14 mouse cellular contexts compared by ENCODE assay signal in the genomic region with DNA sequence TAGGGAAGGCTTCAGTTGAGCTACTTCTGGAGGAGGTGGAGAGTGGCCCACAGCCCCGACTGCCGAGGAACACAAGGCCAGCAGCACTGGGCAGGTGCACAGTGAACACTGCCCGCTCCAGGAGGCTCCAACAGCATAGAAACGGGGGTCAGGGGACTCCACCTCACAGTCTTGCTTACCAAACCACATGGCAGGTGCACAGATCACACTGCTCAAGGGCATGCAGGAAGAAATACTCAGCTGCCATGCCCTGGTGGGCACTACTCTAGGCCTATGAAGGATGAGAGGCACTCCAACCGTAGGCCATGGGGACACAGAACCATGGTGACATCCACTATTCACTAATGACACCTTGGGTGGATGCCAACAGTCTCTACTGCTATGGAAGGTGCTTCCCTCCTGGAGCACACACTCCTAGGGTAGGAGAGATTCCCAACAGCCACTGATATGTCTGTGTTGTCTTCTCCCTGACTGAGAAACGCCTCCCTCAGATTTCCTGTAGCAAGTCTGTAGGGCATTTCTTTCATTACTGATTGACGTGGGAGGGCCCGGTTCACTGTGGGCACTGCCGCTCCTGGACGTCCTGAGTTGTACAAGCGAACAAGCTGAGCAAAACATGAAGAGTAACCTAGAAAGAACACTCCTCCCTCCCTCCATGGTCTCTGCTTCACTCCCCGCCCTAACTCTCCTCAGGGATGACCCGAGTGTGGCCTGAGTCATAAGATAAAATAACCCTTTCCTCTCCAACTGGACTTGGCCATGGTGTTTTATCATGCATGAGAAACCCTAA. TPM values are rescaled to one million over a fixed set of nuclear protein-coding genes. Genes with fewer than 3 reads are reported as not detected.
A peak's percentile ranks its signal among the peaks of the same experiment; 100 is the strongest.
DNase-seq lines count a peak whose midpoint lies in the region; ATAC-seq and TF ChIP-seq lines count a peak whose summit lies in the region.
"Had no signal": no experiment of that assay in that cellular context is flagged by ENCODE, and none has a peak within 500 bp of the region (broad histone marks: within the 10 kb centered on the region; RNA-seq: fewer than 3 reads in every experiment).

No protein-coding gene starts in this region.

- 0 out of 2 replicates have a peak overlapping the region, but pooled peaks have one; percentile 36 for H3K27ac ChIP-seq in intestine, embryonic 15.5 days
- no peak overlapping the region for H3K27ac ChIP-seq in intestine, postnatal 0 days (ENCODE audit: low read depth, low read length)
- peak overlapping the region; percentile 95 for H3K27ac ChIP-seq in bone marrow macrophage, adult 2 months (ENCODE audit: insufficient read depth, low read depth, low read length)
- peak overlapping the region; percentile 68 for H3K27ac ChIP-seq in liver, embryonic 12.5 days
- H3K27ac ChIP-seq: forebrain, embryonic 15.5 days; hindbrain, embryonic 13.5 days; midbrain, embryonic 12.5 days; neural tube, embryonic 15.5 days had no signal

- 0 out of 2 replicates have a peak, but pooled peaks cover 5% of the 10 kb centered on the region for H3K36me3 ChIP-seq in intestine, embryonic 15.5 days
- peaks cover 42% of the 10 kb centered on the region for H3K36me3 ChIP-seq in intestine, postnatal 0 days (ENCODE audit: control insufficient read depth, insufficient read depth)
- H3K36me3 ChIP-seq in liver, embryonic 12.5 days: peaks cover 85% of the 10 kb centered on the region
- H3K36me3 ChIP-seq: forebrain, embryonic 15.5 days had no signal

- no peak overlapping the region for H3K4me2 ChIP-seq in intestine, embryonic 15.5 days (replicated peaks)
- no peak overlapping the region for H3K4me2 ChIP-seq in intestine, postnatal 0 days (replicated peaks; ENCODE audit: low read depth)
- H3K4me2 ChIP-seq in liver, embryonic 12.5 days: no peak overlapping the region
- H3K4me2 ChIP-seq: forebrain, embryonic 15.5 days; hindbrain, embryonic 13.5 days; midbrain, embryonic 12.5 days; neural tube, embryonic 15.5 days had no signal

- H3K9me3 ChIP-seq in intestine, embryonic 15.5 days: no peaks in the 10 kb centered on the region
- no peaks in the 10 kb centered on the region for H3K9me3 ChIP-seq in intestine, postnatal 0 days (ENCODE audit: control insufficient read depth)
- no peaks in the 10 kb centered on the region for H3K9me3 ChIP-seq in liver, embryonic 12.5 days (replicated peaks)
- H3K9me3 ChIP-seq: forebrain, embryonic 15.5 days; G1E; hindbrain, embryonic 13.5 days; midbrain, embryonic 12.5 days; neural tube, embryonic 15.5 days had no signal

- no peak overlapping the region for H3K4me3 ChIP-seq in intestine, embryonic 15.5 days (replicated peaks)
- H3K4me3 ChIP-seq in intestine, postnatal 0 days (ENCODE audit: low read depth, low read length): no peak overlapping the region
- H3K4me3 ChIP-seq in bone marrow macrophage, adult 2 months (ENCODE audit: insufficient read depth, low read length): no peak overlapping the region
- no peak overlapping the region for H3K4me3 ChIP-seq in liver, embryonic 12.5 days
- H3K4me3 ChIP-seq: forebrain, embryonic 15.5 days; hindbrain, embryonic 13.5 days; midbrain, embryonic 12.5 days; neural tube, embryonic 15.5 days had no signal

- 62% methylated on average over 13 of the region's 13 CpGs for WGBS in intestine, embryonic 15.5 days
- 61% methylated on average over 13 of the region's 13 CpGs for WGBS in intestine, postnatal 0 days
- 62% methylated on average over 13 of the region's 13 CpGs for WGBS in liver, embryonic 12.5 days (ENCODE audit: insufficient replicate concordance)

- no peak overlapping the region for H3K9ac ChIP-seq in intestine, embryonic 15.5 days
- H3K9ac ChIP-seq in intestine, postnatal 0 days (ENCODE audit: low read depth, low read length): no peak overlapping the region
- no peak overlapping the region for H3K9ac ChIP-seq in liver, embryonic 12.5 days
- H3K9ac ChIP-seq: forebrain, embryonic 15.5 days; hindbrain, embryonic 13.5 days; midbrain, embryonic 12.5 days; neural tube, embryonic 15.5 days had no signal

- peak; percentile 89 for DNase-seq in kidney, adult 11 months
- no peak for DNase-seq in gastrocnemius, adult 18-20 months (ENCODE audit: low spot score)
- no peak for DNase-seq in urinary bladder, adult 2 months (ENCODE audit: low spot score)
- DNase-seq: cerebellum, adult 18-20 months; thymus, postnatal 25 days had no signal

- no peaks in the 10 kb centered on the region for H3K27me3 ChIP-seq in intestine, embryonic 15.5 days (replicated peaks)
- H3K27me3 ChIP-seq in intestine, postnatal 0 days (replicated peaks; ENCODE audit: control insufficient read depth, insufficient read depth, low read length): no peaks in the 10 kb centered on the region
- no peaks in the 10 kb centered on the region for H3K27me3 ChIP-seq in liver, embryonic 12.5 days (replicated peaks)
- H3K27me3 ChIP-seq: forebrain, embryonic 15.5 days; hindbrain, embryonic 13.5 days; midbrain, embryonic 12.5 days; neural tube, embryonic 15.5 days had no signal

- no peak for TF ChIP-seq CTCF in intestine, postnatal 0 days (IDR thresholded peaks at IDR 0.05; ENCODE audit: low read depth)
- TF ChIP-seq CTCF in bone marrow macrophage, adult 2 months (IDR thresholded peaks at IDR 0.05; ENCODE audit: low read depth, low read length): no peak

- no peak for TF ChIP-seq POLR2A in bone marrow macrophage, adult 2 months (IDR thresholded peaks at IDR 0.05; ENCODE audit: borderline replicate concordance, low read depth, low read length)

- H3K4me1 ChIP-seq in intestine, embryonic 15.5 days (replicated peaks): peaks cover 11% of the 10 kb centered on the region; the same call in 1 of the 2 replicates
- H3K4me1 ChIP-seq in intestine, postnatal 0 days (replicated peaks; ENCODE audit: control insufficient read depth, insufficient read depth, low read length): 0 out of 2 replicates have a peak, but pooled peaks cover 5% of the 10 kb centered on the region
- peaks cover 72% of the 10 kb centered on the region for H3K4me1 ChIP-seq in bone marrow macrophage, adult 2 months (ENCODE audit: control insufficient read depth, insufficient read depth, low read length)
- H3K4me1 ChIP-seq in liver, embryonic 12.5 days: peaks cover 83% of the 10 kb centered on the region

- no peak for ATAC-seq in intestine, embryonic 15.5 days
- no peak for ATAC-seq in intestine, postnatal 0 days
- no peak for ATAC-seq in liver, embryonic 12.5 days
- ATAC-seq: forebrain, embryonic 15.5 days had no signal

RNA-seq across cellular contexts. Expression of a gene that starts 7.2 kb away (rescaled TPM):
- polyA plus RNA-seq in intestine, embryonic 15.5 days (2015; fragmentation: Nextera tagmentation; extraction: Ambion mirVana): 81.8 and 88.2 TPM in 2 replicates
- polyA plus RNA-seq in intestine, postnatal 0 days (2015; fragmentation: Nextera tagmentation; extraction: Ambion mirVana): 56.4 and 57.3 TPM in 2 replicates
- 50.1 and 60.0 TPM in 2 replicates for polyA plus RNA-seq in bone marrow macrophage, adult 2 months (2012; ENCODE audit: insufficient read depth, insufficient read length, missing spikeins)
- 54.9 and 55.2 TPM in 2 replicates for polyA plus RNA-seq in liver, embryonic 12.5 days (2016; fragmentation: Nextera tagmentation; extraction: Ambion mirVana)
- 10 to 100 TPM; 39.0 to 48.2 TPM for total RNA-seq in gastrocnemius, adult 18-20 months (2021)
- polyA plus RNA-seq in urinary bladder, adult 2 months (2012; rRNA removed): 60.0 and 72.0 TPM in 2 replicates

RNA-seq across cellular contexts. Expression of a gene that starts 45.2 kb away (rescaled TPM):
- polyA plus RNA-seq in intestine, embryonic 15.5 days (2015; fragmentation: Nextera tagmentation; extraction: Ambion mirVana): 90.8 and 109 TPM in 2 replicates
- polyA plus RNA-seq in intestine, postnatal 0 days (2015; fragmentation: Nextera tagmentation; extraction: Ambion mirVana): 153 TPM in 2 replicates
- polyA plus RNA-seq in bone marrow macrophage, adult 2 months (2012; ENCODE audit: insufficient read depth, insufficient read length, missing spikeins): 21.1 and 37.7 TPM in 2 replicates
- 64.4 and 68.1 TPM in 2 replicates for polyA plus RNA-seq in liver, embryonic 12.5 days (2016; fragmentation: Nextera tagmentation; extraction: Ambion mirVana)
- total RNA-seq in gastrocnemius, adult 18-20 months (2021): 10 to 100 TPM; 45.7 to 48.1 TPM
- polyA plus RNA-seq in urinary bladder, adult 2 months (2012; rRNA removed): 47.2 and 49.0 TPM in 2 replicates

RNA-seq across cellular contexts. Expression of a gene that starts 45.4 kb away (rescaled TPM):
- 15.4 and 17.7 TPM in 2 replicates for polyA plus RNA-seq in intestine, embryonic 15.5 days (2015; fragmentation: Nextera tagmentation; extraction: Ambion mirVana)
- 13.5 and 15.1 TPM in 2 replicates for polyA plus RNA-seq in intestine, postnatal 0 days (2015; fragmentation: Nextera tagmentation; extraction: Ambion mirVana)
- polyA plus RNA-seq in bone marrow macrophage, adult 2 months (2012; ENCODE audit: insufficient read depth, insufficient read length, missing spikeins): 20.2 and 21.8 TPM in 2 replicates
- 9.3 and 11.3 TPM in 2 replicates for polyA plus RNA-seq in liver, embryonic 12.5 days (2016; fragmentation: Nextera tagmentation; extraction: Ambion mirVana)
- total RNA-seq in gastrocnemius, adult 18-20 months (2021): 1 to 10 TPM; 4.1 to 4.9 TPM
- 36.5 and 38.5 TPM in 2 replicates for polyA plus RNA-seq in urinary bladder, adult 2 months (2012; rRNA removed)

RNA-seq across cellular contexts. Expression of a gene that starts 57.3 kb away (rescaled TPM):
- 14.2 and 19.7 TPM in 2 replicates for polyA plus RNA-seq in intestine, embryonic 15.5 days (2015; fragmentation: Nextera tagmentation; extraction: Ambion mirVana)
- polyA plus RNA-seq in intestine, postnatal 0 days (2015; fragmentation: Nextera tagmentation; extraction: Ambion mirVana): 4.8 and 5.6 TPM in 2 replicates
- 13.5 and 13.8 TPM in 2 replicates for polyA plus RNA-seq in bone marrow macrophage, adult 2 months (2012; ENCODE audit: insufficient read depth, insufficient read length, missing spikeins)
- polyA plus RNA-seq in liver, embryonic 12.5 days (2016; fragmentation: Nextera tagmentation; extraction: Ambion mirVana): 10.5 and 11.4 TPM in 2 replicates
- 1 to 10 TPM; 6.0 to 8.4 TPM for total RNA-seq in gastrocnemius, adult 18-20 months (2021)
- polyA plus RNA-seq in urinary bladder, adult 2 months (2012; rRNA removed): 7.6 and 10.5 TPM in 2 replicates
